Mouse (Mus musculus) kidney, adult 2 months (tissue): Measurements from ENCODE around the gene Ephx1.

Source experiments
- CTCF ChIP-seq: fragments of 200-500 bp; conservative IDR thresholded peaks from 2 replicates; pipeline ENCODE4 v1.5.1; 2011; ENCODE audit warnings: low read depth, mild to moderate bottlenecking, control low read depth, low read length, moderate library complexity, mixed read lengths; ENCODE audit not compliant: insufficient read depth, insufficient read length
- POLR2A ChIP-seq: fragments of 200-500 bp; IDR thresholded peaks from one replicate; pipeline ENCODE4 v1.6.1; 2011; ENCODE audit warnings: low read depth, low read length, control low read depth

DNA sequence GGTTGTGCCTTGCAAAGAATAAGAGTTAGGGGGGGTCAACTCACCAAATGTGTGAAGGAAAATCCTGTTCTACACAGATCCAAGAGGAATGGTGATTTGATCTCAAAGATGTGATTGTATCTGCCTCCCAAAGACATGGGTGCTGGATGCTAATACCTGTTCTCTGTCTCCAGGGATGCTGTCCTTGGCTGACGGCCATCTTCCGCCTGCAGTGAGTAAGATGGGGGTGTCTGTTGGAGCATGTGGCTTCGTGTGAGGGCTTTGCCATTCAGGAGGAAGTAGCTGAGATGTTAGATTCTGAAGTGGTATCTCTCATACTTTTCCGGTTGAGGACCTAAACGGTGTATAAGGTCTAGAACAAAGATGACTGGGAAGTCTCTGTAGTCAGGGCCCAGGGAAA, 67.9 kb downstream of the Ephx1 start:
- no peak for TF ChIP-seq POLR2A
- TF ChIP-seq CTCF = no peak
